Mouse (Mus musculus): Measurements from ENCODE around the gene Adgrb3. TPM values are rescaled to one million over a fixed set of nuclear protein-coding genes. Genes with fewer than 3 reads are reported as not detected.

Gene Adgrb3
- polyA plus RNA-seq, 1 experiment = 0.08 TPM

GRCm38 (mm10) chr1:25754528-25754927 lies 75.0 kb downstream of the Adgrb3 start:
- no peak overlapping the region for H3K4me3 ChIP-seq (ENCODE audit: extremely low read depth, insufficient read depth, insufficient read length)
- WGBS = 81% methylated on average over 4 of the region's 4 CpGs
- H3K36me3 ChIP-seq (ENCODE audit: control insufficient read depth, insufficient read depth, low read length) = no peaks in the 10 kb centered on the region
- H3K4me1 ChIP-seq (ENCODE audit: control insufficient read depth, insufficient read depth, insufficient read length) = no peaks in the 10 kb centered on the region
- H3K27me3 ChIP-seq (ENCODE audit: control insufficient read depth, insufficient read depth, low read length) = no peaks in the 10 kb centered on the region
- no peak overlapping the region for H3K27ac ChIP-seq (ENCODE audit: insufficient read depth, low read length)
- TF ChIP-seq CTCF (IDR thresholded peaks at IDR 0.05; ENCODE audit: extremely low read depth, insufficient read depth, insufficient read length, insufficient replicate concordance) (no peak), POLR2A (IDR thresholded peaks at IDR 0.05; ENCODE audit: low read depth, low read length) (no peak)
- no peak for DNase-seq (ENCODE audit: low read depth in 1 of 2, low spot score in 2 of 2)

- TF ChIP-seq CTCF (IDR thresholded peaks at IDR 0.05; ENCODE audit: extremely low read depth, insufficient read depth, insufficient read length, insufficient replicate concordance) = no peak
- no peak for TF ChIP-seq POLR2A (IDR thresholded peaks at IDR 0.05; ENCODE audit: low read depth, low read length)
- H3K27me3 ChIP-seq (ENCODE audit: control insufficient read depth, insufficient read depth, low read length) = no peaks in the 10 kb centered on the region
- no peaks in the 10 kb centered on the region for H3K4me1 ChIP-seq (ENCODE audit: control insufficient read depth, insufficient read depth, insufficient read length)
- no peak for DNase-seq (ENCODE audit: low read depth in 1 of 2, low spot score in 2 of 2)
- H3K36me3 ChIP-seq (ENCODE audit: control insufficient read depth, insufficient read depth, low read length) = no peaks in the 10 kb centered on the region
- WGBS = 97% methylated on average over 4 of the region's 4 CpGs
- H3K4me3 ChIP-seq (ENCODE audit: extremely low read depth, insufficient read depth, insufficient read length) = no peak overlapping the region
- H3K27ac ChIP-seq (ENCODE audit: insufficient read depth, low read length) = no peak overlapping the region
Observed at GRCm38 (mm10) chr1:25745575-25745974, 83.9 kb downstream of the Adgrb3 start.

DNA sequence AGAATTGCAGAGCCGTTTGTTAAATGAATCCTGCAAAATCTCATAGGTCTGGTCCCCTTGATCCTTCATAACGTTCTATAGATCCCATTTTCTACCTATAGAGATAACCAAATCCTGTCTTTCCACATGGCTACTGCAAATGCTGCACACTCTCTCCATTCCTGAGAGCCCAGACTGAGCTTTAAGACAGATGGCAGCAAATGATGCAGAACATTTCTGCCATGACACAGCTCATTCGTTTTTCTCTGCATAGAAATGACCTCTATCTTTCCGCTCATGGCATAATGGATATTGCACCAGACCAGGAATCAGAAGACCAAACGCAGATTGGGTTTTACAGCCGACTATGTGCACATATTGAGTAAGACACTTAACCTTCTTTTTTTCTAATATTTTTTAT lies 84.8 kb downstream of the Adgrb3 start:
- DNase-seq (ENCODE audit: low read depth in 1 of 2, low spot score in 2 of 2) = no peak
- H3K4me3 ChIP-seq (ENCODE audit: extremely low read depth, insufficient read depth, insufficient read length) = no peak overlapping the region
- TF ChIP-seq CTCF (IDR thresholded peaks at IDR 0.05; ENCODE audit: extremely low read depth, insufficient read depth, insufficient read length, insufficient replicate concordance) (no peak), POLR2A (IDR thresholded peaks at IDR 0.05; ENCODE audit: low read depth, low read length) (no peak)
- WGBS = 72% methylated on average over 6 of the region's 6 CpGs
- no peaks in the 10 kb centered on the region for H3K4me1 ChIP-seq (ENCODE audit: control insufficient read depth, insufficient read depth, insufficient read length)
- no peak overlapping the region for H3K27ac ChIP-seq (ENCODE audit: insufficient read depth, low read length)
- no peaks in the 10 kb centered on the region for H3K27me3 ChIP-seq (ENCODE audit: control insufficient read depth, insufficient read depth, low read length)
- no peaks in the 10 kb centered on the region for H3K36me3 ChIP-seq (ENCODE audit: control insufficient read depth, insufficient read depth, low read length)

DNA sequence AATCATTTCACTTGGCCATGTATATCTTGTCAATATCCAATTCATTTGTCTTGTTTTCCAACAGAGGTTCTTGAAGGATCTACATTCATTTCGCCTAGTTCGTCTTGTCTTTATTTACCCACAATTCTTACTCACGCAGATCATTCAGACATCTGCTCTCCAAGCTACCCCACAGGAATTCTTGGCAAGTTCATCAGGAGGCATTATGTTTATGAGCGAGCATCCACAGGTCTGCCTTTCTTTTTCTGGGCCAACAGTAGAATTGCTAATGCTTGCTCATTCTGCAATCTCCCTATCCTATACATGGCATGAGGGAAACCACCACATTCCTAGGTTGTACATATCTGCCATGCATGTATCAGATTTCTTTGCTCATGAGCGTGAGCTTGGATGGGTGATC lies 99.7 kb downstream of the Adgrb3 start:
- 86% methylated on average over 5 of the region's 5 CpGs for WGBS

DNA sequence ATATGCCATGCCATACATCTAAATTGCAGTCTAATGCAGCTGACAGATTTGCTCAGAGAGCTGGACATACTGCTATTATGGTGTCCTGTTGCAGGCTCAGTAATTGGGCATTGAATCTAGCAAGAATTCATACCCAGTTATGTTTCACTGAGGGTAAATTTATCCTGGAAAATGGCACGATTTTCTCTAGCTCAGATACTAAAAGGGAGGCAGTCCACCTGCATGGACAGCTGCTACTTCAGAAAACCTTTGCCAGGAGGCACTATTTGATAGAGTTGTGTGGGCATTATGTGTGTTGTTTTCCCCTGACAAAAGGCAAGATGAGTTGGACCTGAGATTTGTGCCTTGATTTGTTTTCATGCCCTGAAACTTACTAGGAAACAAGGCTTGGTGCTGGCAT lies 118.0 kb downstream of the Adgrb3 start:
- WGBS = 33% methylated on average over 1 of the region's 1 CpGs
- Histone ChIP-seq H3K27me3 (ENCODE audit: control insufficient read depth, insufficient read depth, low read length) (no peaks in the 10 kb centered on the region), H3K4me1 (ENCODE audit: control insufficient read depth, insufficient read depth, insufficient read length) (no peaks in the 10 kb centered on the region), H3K27ac (ENCODE audit: insufficient read depth, low read length) (no peak overlapping the region), H3K4me3 (ENCODE audit: extremely low read depth, insufficient read depth, insufficient read length) (no peak overlapping the region), H3K36me3 (ENCODE audit: control insufficient read depth, insufficient read depth, low read length) (no peaks in the 10 kb centered on the region)
- TF ChIP-seq POLR2A (IDR thresholded peaks at IDR 0.05; ENCODE audit: low read depth, low read length) = no peak
- TF ChIP-seq CTCF (IDR thresholded peaks at IDR 0.05; ENCODE audit: extremely low read depth, insufficient read depth, insufficient read length, insufficient replicate concordance) = no peak
- DNase-seq (ENCODE audit: low read depth in 1 of 2, low spot score in 2 of 2) = no peak

More for the DNA sequence above, 99.7 kb downstream of the Adgrb3 start:
- H3K27me3 ChIP-seq (ENCODE audit: control insufficient read depth, insufficient read depth, low read length) = no peaks in the 10 kb centered on the region
- TF ChIP-seq CTCF (IDR thresholded peaks at IDR 0.05; ENCODE audit: extremely low read depth, insufficient read depth, insufficient read length, insufficient replicate concordance) = no peak
- TF ChIP-seq POLR2A (IDR thresholded peaks at IDR 0.05; ENCODE audit: low read depth, low read length) = no peak
- H3K4me1 ChIP-seq (ENCODE audit: control insufficient read depth, insufficient read depth, insufficient read length) = no peaks in the 10 kb centered on the region
- no peak overlapping the region for H3K27ac ChIP-seq (ENCODE audit: insufficient read depth, low read length)
- no peaks in the 10 kb centered on the region for H3K36me3 ChIP-seq (ENCODE audit: control insufficient read depth, insufficient read depth, low read length)
- no peak for DNase-seq (ENCODE audit: low read depth in 1 of 2, low spot score in 2 of 2)
- no peak overlapping the region for H3K4me3 ChIP-seq (ENCODE audit: extremely low read depth, insufficient read depth, insufficient read length)

- TF ChIP-seq CTCF (IDR thresholded peaks at IDR 0.05; ENCODE audit: extremely low read depth, insufficient read depth, insufficient read length, insufficient replicate concordance) (no peak), POLR2A (IDR thresholded peaks at IDR 0.05; ENCODE audit: low read depth, low read length) (no peak)
- H3K27me3 ChIP-seq (ENCODE audit: control insufficient read depth, insufficient read depth, low read length) = no peaks in the 10 kb centered on the region
- no peak overlapping the region for H3K4me3 ChIP-seq (ENCODE audit: extremely low read depth, insufficient read depth, insufficient read length)
- no peaks in the 10 kb centered on the region for H3K36me3 ChIP-seq (ENCODE audit: control insufficient read depth, insufficient read depth, low read length)
- H3K27ac ChIP-seq (ENCODE audit: insufficient read depth, low read length) = no peak overlapping the region
- DNase-seq (ENCODE audit: low read depth in 1 of 2, low spot score in 2 of 2) = no peak
- WGBS = 82% methylated on average over 2 of the region's 2 CpGs
- no peaks in the 10 kb centered on the region for H3K4me1 ChIP-seq (ENCODE audit: control insufficient read depth, insufficient read depth, insufficient read length)
Observed at GRCm38 (mm10) chr1:25706299-25706698, 123.2 kb downstream of the Adgrb3 start.

GRCm38 (mm10) chr1:25698702-25699250 lies 130.7 kb downstream of the Adgrb3 start:
- WGBS = 86% methylated on average over 6 of the region's 6 CpGs

More at GRCm38 (mm10) chr1:25698702-25699250, 130.7 kb downstream of the Adgrb3 start:
- no peak for DNase-seq (ENCODE audit: low read depth in 1 of 2, low spot score in 2 of 2)
- Histone ChIP-seq H3K27ac (ENCODE audit: insufficient read depth, low read length) (no peak overlapping the region), H3K36me3 (ENCODE audit: control insufficient read depth, insufficient read depth, low read length) (no peaks in the 10 kb centered on the region), H3K4me3 (ENCODE audit: extremely low read depth, insufficient read depth, insufficient read length) (no peak overlapping the region), H3K4me1 (ENCODE audit: control insufficient read depth, insufficient read depth, insufficient read length) (no peaks in the 10 kb centered on the region), H3K27me3 (ENCODE audit: control insufficient read depth, insufficient read depth, low read length) (no peaks in the 10 kb centered on the region)
- TF ChIP-seq CTCF (IDR thresholded peaks at IDR 0.05; ENCODE audit: extremely low read depth, insufficient read depth, insufficient read length, insufficient replicate concordance) = no peak
- TF ChIP-seq POLR2A (IDR thresholded peaks at IDR 0.05; ENCODE audit: low read depth, low read length) = no peak
